Comparison of ENCODE assay signal across 20 mouse cellular contexts in the genomic region with DNA sequence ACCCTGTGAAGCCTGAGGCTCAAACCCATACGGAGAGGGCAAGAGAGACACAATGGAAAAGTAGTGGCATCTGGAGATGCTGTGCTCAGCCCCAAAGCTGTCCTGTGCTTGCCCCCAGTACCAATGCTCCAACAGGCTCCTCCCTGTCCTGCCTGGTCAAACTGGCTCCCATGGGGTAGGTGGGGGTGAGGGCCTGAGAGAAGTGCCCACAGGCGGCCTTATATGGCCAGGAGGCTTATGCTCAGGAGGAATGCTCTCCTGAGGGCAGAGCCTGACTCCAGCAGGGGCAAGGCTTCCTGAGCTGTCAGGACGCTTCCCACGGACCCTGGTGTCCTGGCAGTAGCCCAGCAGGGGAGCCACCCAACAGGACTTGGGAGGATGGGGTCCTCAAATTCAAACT. TPM values are rescaled to one million over a fixed set of nuclear protein-coding genes. Genes with fewer than 3 reads are reported as not detected.
DNase-seq lines count a peak whose midpoint lies in the region; ATAC-seq and TF ChIP-seq lines count a peak whose summit lies in the region.
"Had no signal": no experiment of that assay in that cellular context is flagged by ENCODE, and none has a peak within 500 bp of the region (broad histone marks: within the 10 kb centered on the region; RNA-seq: fewer than 3 reads in every experiment).

No protein-coding gene starts in this region.

- H3K9me3 ChIP-seq in heart, embryonic 15.5 days (replicated peaks) = no peaks in the 10 kb centered on the region
- no peaks in the 10 kb centered on the region for H3K9me3 ChIP-seq in midbrain, embryonic 10.5 days (replicated peaks)
- H3K9me3 ChIP-seq in midbrain, embryonic 15.5 days = no peaks in the 10 kb centered on the region
- H3K9me3 ChIP-seq in intestine, embryonic 16.5 days (ENCODE audit: control insufficient read depth, low read length) = no peaks in the 10 kb centered on the region
- no peaks in the 10 kb centered on the region for H3K9me3 ChIP-seq in stomach, postnatal 0 days (ENCODE audit: control insufficient read depth, low read length)
- H3K9me3 ChIP-seq: neural tube, embryonic 13.5 days had no signal

- no peak overlapping the region for H3K9ac ChIP-seq in heart, embryonic 15.5 days
- H3K9ac ChIP-seq in midbrain, embryonic 15.5 days = no peak overlapping the region
- H3K9ac ChIP-seq in intestine, embryonic 16.5 days (ENCODE audit: low read depth, low read length) = peak overlapping the region; percentile 14; the same call in 1 of the 2 replicates
- H3K9ac ChIP-seq in stomach, postnatal 0 days (ENCODE audit: low read length) = peak overlapping the region; percentile 13; the same call in 1 of the 2 replicates
- H3K9ac ChIP-seq: neural tube, embryonic 13.5 days had no signal

- intact Hi-C loops in heart, postnatal 10 days (cut with DNase I) = no loop called here

- peak overlapping the region; percentile 58 for H3K27ac ChIP-seq in heart, embryonic 15.5 days
- H3K27ac ChIP-seq in midbrain, embryonic 10.5 days (replicated peaks) = peak overlapping the region; percentile 46; the same call in 1 of the 2 replicates
- H3K27ac ChIP-seq in midbrain, embryonic 15.5 days = no peak overlapping the region
- H3K27ac ChIP-seq in intestine, embryonic 16.5 days (ENCODE audit: low read length) = peak overlapping the region; percentile 54
- H3K27ac ChIP-seq in stomach, postnatal 0 days (replicated peaks) = peak overlapping the region; percentile 86
- H3K27ac ChIP-seq: layer of hippocampus, adult 2 months; neural tube, embryonic 13.5 days had no signal

- 48% methylated on average over 4 of the region's 4 CpGs for WGBS in heart, embryonic 15.5 days
- WGBS in midbrain, embryonic 10.5 days = 57% methylated on average over 4 of the region's 4 CpGs
- 67% methylated on average over 4 of the region's 4 CpGs for WGBS in midbrain, embryonic 15.5 days
- WGBS in intestine, embryonic 16.5 days = 73% methylated on average over 4 of the region's 4 CpGs
- WGBS in stomach, postnatal 0 days = 38% methylated on average over 4 of the region's 4 CpGs

- DNase-seq in heart, postnatal 10 days = no peak
- DNase-seq in midbrain, embryonic 10.5 days (ENCODE audit: low spot score) = no peak
- DNase-seq in stomach, postnatal 0 days (ENCODE audit: low spot score) = peak; percentile 34
- no peak for DNase-seq in right cerebral cortex, postnatal 4 days
- DNase-seq: cerebellum, adult 8-10 months; gastrocnemius, postnatal 10 days; kidney, adult 9 months; liver; spleen, adult 18-20 months; thymus, adult 2 months had no signal

- no peak overlapping the region for H3K4me2 ChIP-seq in heart, embryonic 15.5 days
- no peak overlapping the region for H3K4me2 ChIP-seq in midbrain, embryonic 15.5 days
- H3K4me2 ChIP-seq in intestine, embryonic 16.5 days (ENCODE audit: low read depth, low read length) = no peak overlapping the region
- H3K4me2 ChIP-seq in stomach, postnatal 0 days (replicated peaks; ENCODE audit: low read depth) = no peak overlapping the region
- H3K4me2 ChIP-seq: neural tube, embryonic 13.5 days had no signal

- H3K36me3 ChIP-seq in heart, embryonic 15.5 days = no peaks in the 10 kb centered on the region
- H3K36me3 ChIP-seq in midbrain, embryonic 10.5 days = no peaks in the 10 kb centered on the region
- no peaks in the 10 kb centered on the region for H3K36me3 ChIP-seq in midbrain, embryonic 15.5 days (replicated peaks)
- no peaks in the 10 kb centered on the region for H3K36me3 ChIP-seq in intestine, embryonic 16.5 days (ENCODE audit: control insufficient read depth, insufficient read depth, low read length)
- H3K36me3 ChIP-seq in stomach, postnatal 0 days (ENCODE audit: control insufficient read depth, insufficient read depth, low read length) = no peaks in the 10 kb centered on the region
- H3K36me3 ChIP-seq: neural tube, embryonic 13.5 days had no signal

- no peak for TF ChIP-seq CTCF in stomach, postnatal 0 days (IDR thresholded peaks at IDR 0.05; ENCODE audit: low read depth)

- TF ChIP-seq EP300 in stomach, postnatal 0 days (optimal IDR thresholded peaks at IDR 0.05) = no peak

- H3K4me1 ChIP-seq in heart, embryonic 15.5 days (replicated peaks) = peaks cover 80% of the 10 kb centered on the region
- H3K4me1 ChIP-seq in midbrain, embryonic 10.5 days = peaks cover 42% of the 10 kb centered on the region
- H3K4me1 ChIP-seq in midbrain, embryonic 15.5 days = peaks cover 17% of the 10 kb centered on the region
- peaks cover 41% of the 10 kb centered on the region for H3K4me1 ChIP-seq in intestine, embryonic 16.5 days (ENCODE audit: control insufficient read depth, insufficient read depth, low read length)
- peaks cover 39% of the 10 kb centered on the region for H3K4me1 ChIP-seq in stomach, postnatal 0 days (replicated peaks; ENCODE audit: control insufficient read depth, insufficient read depth)

- peaks cover 7% of the 10 kb centered on the region; the same call in 1 of the 2 replicates for H3K27me3 ChIP-seq in heart, embryonic 15.5 days
- peaks cover 35% of the 10 kb centered on the region for H3K27me3 ChIP-seq in midbrain, embryonic 10.5 days (ENCODE audit: low read depth, poor library complexity, severe bottlenecking)
- H3K27me3 ChIP-seq in midbrain, embryonic 15.5 days (replicated peaks) = peaks cover 16% of the 10 kb centered on the region
- H3K27me3 ChIP-seq in intestine, embryonic 16.5 days (replicated peaks; ENCODE audit: control insufficient read depth, insufficient read depth, low read length) = no peaks in the 10 kb centered on the region
- H3K27me3 ChIP-seq in stomach, postnatal 0 days (ENCODE audit: control insufficient read depth, insufficient read depth, low read length) = no peaks in the 10 kb centered on the region

- H3K4me3 ChIP-seq in heart, embryonic 15.5 days = no peak overlapping the region
- no peak overlapping the region for H3K4me3 ChIP-seq in midbrain, embryonic 10.5 days
- no peak overlapping the region for H3K4me3 ChIP-seq in midbrain, embryonic 15.5 days
- H3K4me3 ChIP-seq in intestine, embryonic 16.5 days (ENCODE audit: low read length) = no peak overlapping the region
- no peak overlapping the region for H3K4me3 ChIP-seq in stomach, postnatal 0 days (ENCODE audit: low read depth, low read length)
- H3K4me3 ChIP-seq: layer of hippocampus, adult 2 months; neural tube, embryonic 13.5 days had no signal

- no peak for ATAC-seq in heart, embryonic 15.5 days (replicated peaks; ENCODE audit: insufficient number of reproducible peaks, insufficient read depth, low FRiP score, low read depth)
- ATAC-seq in midbrain, embryonic 15.5 days (replicated peaks) = no peak
- ATAC-seq in intestine, embryonic 16.5 days = no peak
- no peak; the same call in 1 of the 2 replicates for ATAC-seq in stomach, postnatal 0 days (ENCODE audit: low FRiP score, low TSS enrichment)
- ATAC-seq: forebrain, embryonic 16.5 days had no signal

RNA-seq across cellular contexts. Expression of a gene that starts 4.8 kb away (rescaled TPM):
- polyA plus RNA-seq in heart, embryonic 15.5 days (2015; fragmentation: Nextera tagmentation; extraction: Ambion mirVana) = 21.9 and 29.1 TPM in 2 replicates
- 10 to 100 TPM; 44.6 to 46.5 TPM for total RNA-seq in heart, postnatal 10 days (2021)
- 5.3 and 6.4 TPM in 2 replicates for polyA plus RNA-seq in midbrain, embryonic 10.5 days (2016; fragmentation: Nextera tagmentation; extraction: Ambion mirVana)
- 1.6 and 1.7 TPM in 2 replicates for polyA plus RNA-seq in midbrain, embryonic 15.5 days (2015; fragmentation: Nextera tagmentation; extraction: Ambion mirVana)
- 26.7 and 29.7 TPM in 2 replicates for polyA plus RNA-seq in intestine, embryonic 16.5 days (2015; fragmentation: Nextera tagmentation; extraction: Ambion mirVana)
- 29.7 and 34.9 TPM in 2 replicates for polyA plus RNA-seq in stomach, postnatal 0 days (2015; fragmentation: Nextera tagmentation; extraction: Ambion mirVana)

RNA-seq across cellular contexts. Expression of a gene that starts 26.7 kb away (rescaled TPM):
- 259 and 352 TPM in 2 replicates for polyA plus RNA-seq in heart, embryonic 15.5 days (2015; fragmentation: Nextera tagmentation; extraction: Ambion mirVana)
- 100 to 1,000 TPM; 575 to 597 TPM for total RNA-seq in heart, postnatal 10 days (2021)
- polyA plus RNA-seq in midbrain, embryonic 10.5 days (2016; fragmentation: Nextera tagmentation; extraction: Ambion mirVana) = 409 and 515 TPM in 2 replicates
- 284 and 315 TPM in 2 replicates for polyA plus RNA-seq in midbrain, embryonic 15.5 days (2015; fragmentation: Nextera tagmentation; extraction: Ambion mirVana)
- 471 and 487 TPM in 2 replicates for polyA plus RNA-seq in intestine, embryonic 16.5 days (2015; fragmentation: Nextera tagmentation; extraction: Ambion mirVana)
- polyA plus RNA-seq in stomach, postnatal 0 days (2015; fragmentation: Nextera tagmentation; extraction: Ambion mirVana) = 604 and 680 TPM in 2 replicates

RNA-seq across cellular contexts. Expression of a gene that starts 42.8 kb away (rescaled TPM):
- 8.4 and 10.5 TPM in 2 replicates for polyA plus RNA-seq in heart, embryonic 15.5 days (2015; fragmentation: Nextera tagmentation; extraction: Ambion mirVana)
- total RNA-seq in heart, postnatal 10 days (2021) = 10 to 100 TPM; 16.5 to 16.7 TPM
- 12.1 and 14.0 TPM in 2 replicates for polyA plus RNA-seq in midbrain, embryonic 10.5 days (2016; fragmentation: Nextera tagmentation; extraction: Ambion mirVana)
- polyA plus RNA-seq in midbrain, embryonic 15.5 days (2015; fragmentation: Nextera tagmentation; extraction: Ambion mirVana) = 31.3 and 32.0 TPM in 2 replicates
- 2.8 and 4.8 TPM in 2 replicates for polyA plus RNA-seq in intestine, embryonic 16.5 days (2015; fragmentation: Nextera tagmentation; extraction: Ambion mirVana)
- polyA plus RNA-seq in stomach, postnatal 0 days (2015; fragmentation: Nextera tagmentation; extraction: Ambion mirVana) = 7.5 and 8.5 TPM in 2 replicates

RNA-seq across cellular contexts. Expression of a gene that starts 59.2 kb away (rescaled TPM):
- 123 and 139 TPM in 2 replicates for polyA plus RNA-seq in heart, embryonic 15.5 days (2015; fragmentation: Nextera tagmentation; extraction: Ambion mirVana)
- total RNA-seq in heart, postnatal 10 days (2021) = 10 to 100 TPM; 94.1 to 99.3 TPM
- 270 and 277 TPM in 2 replicates for polyA plus RNA-seq in midbrain, embryonic 10.5 days (2016; fragmentation: Nextera tagmentation; extraction: Ambion mirVana)
- 205 and 213 TPM in 2 replicates for polyA plus RNA-seq in midbrain, embryonic 15.5 days (2015; fragmentation: Nextera tagmentation; extraction: Ambion mirVana)
- polyA plus RNA-seq in intestine, embryonic 16.5 days (2015; fragmentation: Nextera tagmentation; extraction: Ambion mirVana) = 172 and 194 TPM in 2 replicates
- 141 TPM in 2 replicates for polyA plus RNA-seq in stomach, postnatal 0 days (2015; fragmentation: Nextera tagmentation; extraction: Ambion mirVana)

RNA-seq across cellular contexts. Expression of a gene that starts 59.2 kb away (rescaled TPM):
- 0.06 and 0.28 TPM in 2 replicates for polyA plus RNA-seq in heart, embryonic 15.5 days (2015; fragmentation: Nextera tagmentation; extraction: Ambion mirVana)
- not detected for total RNA-seq in heart, postnatal 10 days (2021)
- 0.11 TPM in 1 of 2 replicates, not detected in the other for polyA plus RNA-seq in midbrain, embryonic 10.5 days (2016; fragmentation: Nextera tagmentation; extraction: Ambion mirVana)
- not detected in 2 replicates for polyA plus RNA-seq in midbrain, embryonic 15.5 days (2015; fragmentation: Nextera tagmentation; extraction: Ambion mirVana)
- polyA plus RNA-seq in intestine, embryonic 16.5 days (2015; fragmentation: Nextera tagmentation; extraction: Ambion mirVana) = 2.5 TPM in 2 replicates
- polyA plus RNA-seq in stomach, postnatal 0 days (2015; fragmentation: Nextera tagmentation; extraction: Ambion mirVana) = 1.2 and 1.8 TPM in 2 replicates
- total RNA-seq: adrenal gland, adult 18-20 months; gastrocnemius, postnatal 10 days; layer of hippocampus, adult 2 months; left cerebral cortex, adult 8-10 months; midbrain, postnatal 0 days had no signal
- polyA plus RNA-seq: forebrain, embryonic 16.5 days; hindbrain, embryonic 11.5 days; midbrain, postnatal 0 days; neural tube, embryonic 13.5 days had no signal

Comparison
In these comparisons a context has a peak if more than half of its experiments do, and no peak if none do; other contexts are left out.
1. H3K9ac ChIP-seq: peak in intestine, embryonic 16.5 days (single experiment) and stomach, postnatal 0 days (single experiment); none in heart, embryonic 15.5 days (single experiment) and midbrain, embryonic 15.5 days (single experiment).